Mouse (Mus musculus): ENCODE measurements around the gene Dcaf11.

Gene Dcaf11

GRCm38 (mm10) chr14:55581981-55582681 lies 22.3 kb downstream of the Dcaf11 start:
- CTCF ChIA-PET: no interaction called here

DNA sequence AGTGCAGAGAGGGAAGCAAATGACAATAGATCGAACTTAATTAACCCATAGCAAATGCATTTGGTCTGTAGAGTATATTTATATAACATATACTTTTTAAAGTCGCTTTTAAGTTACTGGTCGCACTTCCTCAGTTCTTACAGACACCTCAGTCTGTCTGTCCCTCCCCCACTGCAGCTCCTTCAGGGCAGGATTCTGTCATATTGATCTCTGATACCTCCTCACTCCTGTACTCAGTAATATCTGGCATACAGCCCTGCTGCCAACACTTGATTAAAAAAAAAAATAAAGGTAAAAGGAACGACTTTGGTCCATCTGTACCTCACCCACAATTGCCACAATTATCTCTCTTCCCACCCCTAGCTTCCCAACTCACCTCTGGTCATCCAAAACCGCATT lies 24.5 kb downstream of the Dcaf11 start:
- CTCF ChIA-PET: interaction anchor here (1.0 kb wide), 1 partner anchor 24 kb away, joined by 3 read pairs; no protein-coding TSS in a partner anchor

- CTCF ChIA-PET: interaction anchor here (0.5 to 1.0 kb wide), 2 partner anchors 24 to 94 kb away, joined by 3 to 7 read pairs; partner anchors contain the start of gene Carmil3
Measured at GRCm38 (mm10) chr14:55584702-55585565, 25.1 kb downstream of the Dcaf11 start, which contains the start of gene Emc9. Emc9 (minus strand) TSS chr14:55585302.

DNA sequence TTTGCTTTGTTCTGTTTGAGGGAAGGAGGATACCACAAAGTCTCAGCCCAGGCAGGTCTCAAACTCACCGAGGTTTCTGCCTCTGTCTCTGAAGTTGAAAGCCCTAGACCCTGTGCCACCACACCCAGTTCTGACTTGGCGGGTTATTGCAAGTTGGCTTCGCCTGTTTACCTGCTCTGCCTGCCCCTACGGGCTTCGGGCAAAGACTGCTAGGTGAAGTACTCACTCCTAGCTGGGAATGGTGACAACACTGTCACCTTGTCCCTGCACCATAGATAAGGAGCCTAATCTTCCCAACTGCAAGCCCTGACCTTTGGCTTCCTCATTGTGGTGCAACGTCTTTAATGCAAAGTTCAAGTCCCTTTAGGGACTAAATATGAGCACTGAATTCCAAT lies 25.8 kb downstream of the Dcaf11 start:
- CTCF ChIA-PET: interaction anchor here (0.5 to 1.0 kb wide), 2 partner anchors 25 to 95 kb away, joined by 3 to 7 read pairs; partner anchors contain the start of gene Carmil3

DNA sequence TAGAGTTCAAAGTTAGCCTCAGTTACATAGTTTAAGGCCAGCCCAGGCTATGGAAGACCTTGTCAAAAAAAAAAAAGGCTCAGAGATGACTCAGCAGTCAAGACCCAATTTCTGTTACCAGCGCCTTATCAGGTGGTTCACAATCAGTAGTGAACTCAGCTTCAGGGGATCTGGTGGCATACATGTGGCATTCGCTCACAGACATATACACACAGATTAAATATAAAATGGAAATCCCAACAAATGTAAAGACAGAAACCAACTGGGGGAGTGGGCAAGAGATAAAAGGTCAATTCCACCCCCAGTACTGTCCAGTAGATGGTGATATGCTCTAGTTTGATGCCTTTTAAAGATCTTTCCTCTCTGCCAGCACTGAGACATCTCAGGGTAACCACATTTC lies 26.3 kb downstream of the Dcaf11 start:
- CTCF ChIA-PET: interaction anchor here (0.7 kb wide), 1 partner anchor 58 kb away, joined by 5 read pairs; no protein-coding TSS in a partner anchor

GRCm38 (mm10) chr14:55589271-55589670 lies 29.5 kb downstream of the Dcaf11 start:
- CTCF ChIA-PET: no interaction called here

GRCm38 (mm10) chr14:55589771-55590448 lies 30.1 kb downstream of the Dcaf11 start:
- CTCF ChIA-PET: interaction anchor here (0.5 to 0.9 kb wide), 3 partner anchors 12 to 578 kb away, joined by 3 to 6 read pairs (median 3); partner anchors contain the start of genes Nedd8 and Psme1

DNA sequence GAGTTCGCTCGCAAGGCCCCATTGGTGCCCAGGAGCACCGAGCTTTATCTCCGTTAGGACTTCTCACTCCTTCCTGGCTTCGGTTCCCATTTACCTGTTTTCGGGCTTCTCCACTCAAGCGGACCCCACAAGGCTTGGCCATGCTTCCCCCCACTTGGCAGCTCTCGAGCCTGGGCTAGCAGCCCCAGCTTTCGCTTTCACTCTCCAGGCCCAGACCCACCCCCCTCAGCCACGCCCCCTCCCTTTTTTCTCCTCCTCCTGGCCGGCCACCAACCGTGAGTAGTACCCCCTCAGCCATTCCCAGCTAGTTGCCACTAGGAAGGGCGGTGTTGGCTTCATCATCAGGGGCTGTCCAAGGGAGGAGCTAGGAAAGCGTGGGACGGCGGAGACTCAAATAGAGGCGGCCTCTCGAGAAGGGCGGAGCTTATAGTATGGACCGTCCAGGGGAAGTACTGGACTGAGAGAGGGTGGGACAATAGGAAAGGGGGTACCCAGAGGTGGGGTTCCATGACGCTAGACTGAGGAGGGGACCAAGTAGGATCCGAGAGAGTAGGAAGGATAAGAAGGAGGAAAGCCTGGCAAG lies 31.0 kb downstream of the Dcaf11 start, which contains the start of gene Psme2:
Gene Psme2 (minus strand): TSS at position 366 of the 583 bp plus-strand sequence.
- CTCF ChIA-PET: interaction anchor here (0.5 kb wide), 1 partner anchor 579 kb away, joined by 3 read pairs; no protein-coding TSS in a partner anchor

- CTCF ChIA-PET: no interaction called here
Measured at GRCm38 (mm10) chr14:55591331-55591891, 31.6 kb downstream of the Dcaf11 start, which contains the start of gene Rnf31. Rnf31 (plus strand) TSS chr14:55591708.

DNA sequence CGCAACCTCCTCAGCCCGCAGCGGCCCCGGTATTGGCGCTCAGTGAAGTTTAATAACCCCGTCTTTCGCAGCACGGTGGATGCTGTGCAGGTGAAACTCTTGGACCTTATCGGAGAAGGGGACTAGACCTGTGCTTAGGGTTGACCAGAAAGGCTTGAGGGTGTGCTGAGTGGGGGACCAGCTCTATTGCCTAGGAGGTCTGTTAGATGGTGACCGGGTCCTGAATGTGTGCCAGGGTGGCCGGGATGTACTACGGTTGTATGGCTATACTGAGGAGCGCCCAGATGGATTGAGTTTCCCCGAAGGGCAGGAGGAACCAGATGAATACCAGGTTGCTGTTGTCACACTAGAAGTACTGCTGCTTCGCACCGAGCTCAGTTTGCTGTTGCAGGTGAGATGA lies 32.4 kb downstream of the Dcaf11 start:
- CTCF ChIA-PET: no interaction called here

GRCm38 (mm10) chr14:55596036-55596690 lies 36.4 kb downstream of the Dcaf11 start:
- CTCF ChIA-PET: no interaction called here

GRCm38 (mm10) chr14:55598521-55599390 lies 39.0 kb downstream of the Dcaf11 start:
- CTCF ChIA-PET: no interaction called here

DNA sequence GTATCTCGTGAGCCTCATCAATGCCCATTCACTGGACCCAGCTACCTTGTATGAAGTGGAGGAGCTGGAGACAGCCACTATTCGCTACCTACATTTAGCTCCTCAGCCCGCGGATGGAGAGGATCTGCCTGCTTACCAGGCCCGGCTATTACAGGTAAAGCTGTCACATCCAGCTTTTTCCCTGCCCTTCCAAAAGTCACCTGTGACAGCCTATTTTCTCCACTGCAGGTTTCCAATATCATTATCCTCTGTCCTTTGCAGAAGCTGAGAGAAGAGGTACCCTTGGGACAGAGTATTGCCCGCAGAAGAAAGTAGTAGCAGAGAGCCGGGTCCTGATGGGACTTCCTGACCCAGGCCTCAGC lies 43.4 kb downstream of the Dcaf11 start, which contains the start of gene Irf9:
Gene Irf9 (plus strand): TSS at position 301 of the 362 bp plus-strand sequence.
- CTCF ChIA-PET: no interaction called here

DNA sequence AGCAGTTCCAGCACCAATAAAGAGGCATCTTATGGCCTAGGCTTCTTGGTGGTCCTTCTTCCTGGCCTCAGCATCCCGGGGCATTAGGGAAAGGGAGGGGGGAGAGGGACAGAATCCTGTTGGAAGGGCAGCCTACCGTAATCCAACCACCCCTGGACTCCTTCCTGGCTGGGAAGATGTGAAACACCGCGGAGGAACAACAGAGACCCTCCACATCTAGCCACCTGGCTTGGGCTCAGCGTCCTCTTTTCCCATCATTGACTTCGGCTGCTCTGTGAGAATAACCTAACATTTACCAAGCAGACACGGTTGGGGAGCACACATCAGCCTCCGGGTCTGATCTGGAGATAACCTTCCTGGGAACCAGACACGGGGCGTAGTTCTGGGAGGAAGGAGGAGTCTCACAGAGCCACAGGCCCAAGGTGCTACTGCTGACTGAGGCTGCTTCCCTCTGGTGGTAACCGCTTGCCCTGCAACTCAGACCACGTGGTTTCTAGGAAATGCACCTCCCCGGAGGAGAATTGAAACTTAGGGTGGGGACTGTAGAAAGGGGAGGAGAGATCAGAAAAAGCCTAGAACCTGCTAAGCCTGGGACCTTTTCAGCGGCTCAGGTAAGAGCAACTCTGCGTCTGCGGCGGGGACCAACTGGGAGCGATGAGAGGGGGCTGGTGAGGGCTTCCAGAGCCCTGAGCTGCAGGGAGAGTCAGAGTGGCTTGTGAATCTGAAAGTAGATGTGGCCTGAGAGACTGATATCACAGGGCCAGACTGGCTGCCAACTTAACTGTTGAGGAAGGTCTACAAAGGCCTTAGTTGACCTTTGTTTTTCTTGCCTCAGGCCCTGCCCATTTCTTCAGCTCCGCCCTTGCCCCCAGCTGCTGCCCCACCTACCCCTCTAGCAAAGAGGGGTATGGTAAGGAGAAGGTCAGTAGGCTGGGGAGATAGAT lies 44.1 kb downstream of the Dcaf11 start:
- CTCF ChIA-PET: interaction anchor here (0.8 kb wide), 1 partner anchor 418 kb away, joined by 3 read pairs; no protein-coding TSS in a partner anchor

DNA sequence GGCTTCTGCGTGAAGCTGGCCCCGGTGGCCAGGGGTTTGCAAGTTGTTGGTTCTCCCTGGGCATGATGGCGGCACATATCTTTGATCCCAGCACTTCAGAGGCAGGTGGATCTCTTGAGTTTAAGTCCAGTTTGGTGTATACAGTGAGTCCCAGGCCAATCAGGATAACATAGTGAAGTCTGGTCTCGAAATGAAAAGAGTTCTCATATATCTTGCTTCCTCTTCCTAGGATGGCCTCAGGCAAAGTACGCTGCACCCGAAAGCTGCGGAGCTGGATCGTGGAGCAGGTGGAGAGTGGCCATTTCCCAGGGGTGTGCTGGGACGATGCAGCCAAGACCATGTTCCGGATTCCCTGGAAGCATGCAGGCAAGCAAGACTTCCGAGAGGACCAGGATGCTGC lies 45.0 kb downstream of the Dcaf11 start:
- CTCF ChIA-PET: interaction anchor here (0.8 kb wide), 1 partner anchor 419 kb away, joined by 3 read pairs; no protein-coding TSS in a partner anchor

DNA sequence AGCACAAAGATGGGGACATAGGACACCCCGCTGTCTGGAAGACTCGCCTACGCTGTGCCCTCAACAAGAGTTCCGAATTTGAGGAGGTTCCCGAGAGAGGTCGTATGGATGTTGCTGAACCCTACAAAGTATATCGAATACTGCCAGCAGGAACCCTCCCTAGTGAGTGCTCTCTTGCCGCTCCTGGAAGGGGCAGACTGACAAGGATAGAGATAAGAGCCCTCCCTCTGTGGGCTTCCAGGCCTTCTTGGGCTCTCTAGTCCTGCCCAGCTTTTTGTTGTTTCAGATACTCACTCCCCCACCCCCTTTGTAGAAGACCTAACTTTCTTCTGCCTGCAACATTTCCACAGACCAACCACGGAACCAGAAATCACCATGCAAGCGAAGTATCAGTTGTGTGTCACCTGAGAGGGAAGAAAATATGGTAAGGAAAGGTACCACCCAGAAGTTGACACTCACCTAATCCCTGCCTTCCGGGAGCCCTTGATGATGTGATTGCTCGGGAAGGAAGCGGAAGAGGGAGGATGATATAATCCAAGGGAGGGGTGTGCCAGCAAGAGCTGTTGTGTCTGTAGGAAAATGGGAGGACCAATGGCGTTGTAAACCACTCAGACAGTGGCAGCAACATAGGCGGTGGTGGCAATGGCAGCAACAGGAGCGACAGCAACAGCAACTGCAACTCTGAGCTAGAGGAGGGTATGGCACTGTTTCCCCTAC lies 46.1 kb downstream of the Dcaf11 start:
- CTCF ChIA-PET: interaction anchor here (0.5 to 0.7 kb wide), 2 partner anchors 54 to 59 kb away, joined by 3 to 8 read pairs; partner anchors contain the start of gene Mdp1

DNA sequence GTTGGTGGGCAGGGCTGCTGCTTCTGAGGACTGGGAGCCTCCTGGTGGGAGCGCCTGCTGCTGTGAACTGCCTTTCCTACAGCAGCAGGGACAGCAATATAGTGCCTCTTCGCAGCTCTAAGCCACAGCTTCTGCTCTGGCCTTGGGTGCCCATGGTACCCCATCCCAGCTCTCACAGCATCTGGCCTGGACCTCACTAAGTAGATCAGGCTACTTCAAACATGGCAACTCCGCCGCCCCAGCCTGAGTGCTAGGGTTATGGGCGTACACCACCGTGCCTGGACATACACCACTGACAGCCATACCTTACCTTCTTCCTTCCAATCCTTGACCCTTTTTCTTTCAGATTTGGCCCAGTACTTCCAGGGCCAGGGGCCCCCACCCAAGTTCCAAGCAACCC lies 48.5 kb downstream of the Dcaf11 start:
- CTCF ChIA-PET: no interaction called here
